8 mouse cellular contexts compared by ENCODE assay signal in the genomic region with DNA sequence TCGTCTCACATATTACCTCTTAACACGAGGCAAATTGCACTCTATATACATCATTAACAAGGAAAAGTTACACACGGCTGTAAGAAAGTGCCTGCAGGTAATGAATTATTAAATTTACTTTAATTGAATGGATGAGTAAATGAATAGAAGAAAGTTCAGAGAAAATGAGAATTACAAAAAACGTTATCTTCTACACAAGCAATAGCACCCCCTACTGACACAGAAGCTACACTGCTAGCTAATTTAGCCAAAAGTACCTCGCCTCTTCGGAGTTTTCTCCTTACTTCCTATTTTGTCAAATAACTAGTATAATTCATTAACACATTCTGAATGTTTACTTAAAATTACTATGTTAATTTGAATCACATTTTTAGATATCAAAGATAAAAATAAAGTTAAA. TPM values are rescaled to one million over a fixed set of nuclear protein-coding genes. Genes with fewer than 3 reads are reported as not detected.
DNase-seq lines count a peak whose midpoint lies in the region; ATAC-seq and TF ChIP-seq lines count a peak whose summit lies in the region.

No protein-coding gene starts in this region.

- TF ChIP-seq EP300 in lung, postnatal 0 days (IDR thresholded peaks at IDR 0.05) = no peak

- DNase-seq in heart, adult 11 months = peak; percentile 19
- peak; percentile 75 for DNase-seq in lung, postnatal 0 days (ENCODE audit: low spot score)
- DNase-seq in lung, postnatal 14 days = no peak
- DNase-seq in T-cell, adult 2 months (ENCODE audit: low spot score) = peak; percentile 39
- peak; percentile 42 for DNase-seq in mesoderm, embryonic 11.5 days (ENCODE audit: low read depth, low spot score)
- DNase-seq in testis, postnatal 14 days (ENCODE audit: low spot score) = no peak
- DNase-seq in gastrocnemius, postnatal 14 days = no peak

- H3K4me2 ChIP-seq in heart, embryonic 12.5 days = no peak overlapping the region
- H3K4me2 ChIP-seq in lung, postnatal 0 days (replicated peaks; ENCODE audit: low read depth, low read length) = no peak overlapping the region

- H3K9me3 ChIP-seq in heart, embryonic 12.5 days (replicated peaks) = no peaks in the 10 kb centered on the region
- H3K9me3 ChIP-seq in lung, postnatal 0 days (ENCODE audit: low read length) = no peaks in the 10 kb centered on the region

- H3K27me3 ChIP-seq in heart, embryonic 12.5 days (replicated peaks) = no peaks in the 10 kb centered on the region
- no peaks in the 10 kb centered on the region for H3K27me3 ChIP-seq in lung, postnatal 0 days (replicated peaks; ENCODE audit: insufficient read depth, low read length)

- no peaks in the 10 kb centered on the region for H3K36me3 ChIP-seq in heart, embryonic 12.5 days
- no peaks in the 10 kb centered on the region for H3K36me3 ChIP-seq in lung, postnatal 0 days (ENCODE audit: insufficient read depth, low read length)

- no peak overlapping the region for H3K27ac ChIP-seq in heart, embryonic 12.5 days (ENCODE audit: poor library complexity, severe bottlenecking)
- no peak overlapping the region for H3K27ac ChIP-seq in lung, postnatal 0 days (ENCODE audit: low read length)

- intact Hi-C loops in gastrocnemius, postnatal 14 days (cut with DNase I; ENCODE audit: low total_unique reads) = no loop called here

- H3K4me1 ChIP-seq in heart, embryonic 12.5 days (replicated peaks) = no peaks in the 10 kb centered on the region
- H3K4me1 ChIP-seq in lung, postnatal 0 days (ENCODE audit: insufficient read depth, low read depth, low read length) = no peaks in the 10 kb centered on the region

- no peak overlapping the region for H3K9ac ChIP-seq in heart, embryonic 12.5 days
- H3K9ac ChIP-seq in lung, postnatal 0 days (replicated peaks; ENCODE audit: low read depth) = no peak overlapping the region

- peak; percentile 72 for TF ChIP-seq CTCF in lung, postnatal 0 days (IDR thresholded peaks at IDR 0.05)

- 61% methylated on average over 6 of the region's 6 CpGs for WGBS in heart, embryonic 12.5 days
- 51% methylated on average over 6 of the region's 6 CpGs for WGBS in lung, postnatal 0 days

- no peak overlapping the region for H3K4me3 ChIP-seq in heart, embryonic 12.5 days
- H3K4me3 ChIP-seq in lung, postnatal 0 days (ENCODE audit: low read depth, low read length) = no peak overlapping the region

- no peak for ATAC-seq in heart, embryonic 12.5 days (ENCODE audit: insufficient number of reproducible peaks, low FRiP score)
- no peak for ATAC-seq in lung, postnatal 0 days

RNA-seq across cellular contexts. Expression of gene Ift80, which starts 49.9 kb away (rescaled TPM):
- polyA plus RNA-seq in heart, embryonic 12.5 days (2016; fragmentation: Nextera tagmentation; extraction: Ambion mirVana) = 9.0 and 10.0 TPM in 2 replicates
- 5.9 and 8.9 TPM in 2 replicates for polyA plus RNA-seq in lung, postnatal 0 days (2015; fragmentation: Nextera tagmentation; extraction: Ambion mirVana)
- 1 to 10 TPM; 3.4 to 4.8 TPM for total RNA-seq in gastrocnemius, postnatal 14 days (2021)

RNA-seq across cellular contexts. Expression of gene Smc4, which starts 50.1 kb away (rescaled TPM):
- polyA plus RNA-seq in heart, embryonic 12.5 days (2016; fragmentation: Nextera tagmentation; extraction: Ambion mirVana) = 177 TPM in 2 replicates
- 74.2 and 86.6 TPM in 2 replicates for polyA plus RNA-seq in lung, postnatal 0 days (2015; fragmentation: Nextera tagmentation; extraction: Ambion mirVana)
- 10 to 100 TPM; 15.2 to 17.1 TPM for total RNA-seq in gastrocnemius, postnatal 14 days (2021)

Comparison
In these comparisons a context has a peak if more than half of its experiments do, and no peak if none do; other contexts are left out.
1. DNase-seq: peak in heart, adult 11 months (single experiment), lung, postnatal 0 days (single experiment), T-cell, adult 2 months (single experiment) and mesoderm, embryonic 11.5 days (single experiment); none in lung, postnatal 14 days (single experiment), testis, postnatal 14 days (single experiment) and gastrocnemius, postnatal 14 days (single experiment).